Mouse (Mus musculus): Measurements from ENCODE around the gene Polr3b. TPM values are rescaled to one million over a fixed set of nuclear protein-coding genes. Genes with fewer than 3 reads are reported as not detected.

Gene Polr3b
- polyA plus RNA-seq, 1 experiment from 2014 or later: 10.8 TPM

GRCm38 (mm10) chr10:84585294-84585650 lies 36.8 kb upstream of the Polr3b start:
- Histone ChIP-seq H3K36me3 (no peaks in the 10 kb centered on the region), H3K27me3 (replicated peaks) (no peaks in the 10 kb centered on the region), H3K4me1 (no peaks in the 10 kb centered on the region), H3K27ac (no peak overlapping the region), H3K9me3 (no peaks in the 10 kb centered on the region), H3K4me2 (no peak overlapping the region), H3K9ac (no peak overlapping the region), H3K4me3 (replicated peaks) (no peak overlapping the region)
- no peak for ATAC-seq (ENCODE audit: insufficient read depth, low FRiP score, low read depth)
- WGBS: 57% methylated on average over 2 of the region's 2 CpGs

- Histone ChIP-seq H3K9me3 (no peaks in the 10 kb centered on the region), H3K4me3 (replicated peaks) (no peak overlapping the region), H3K9ac (no peak overlapping the region), H3K27me3 (replicated peaks) (no peaks in the 10 kb centered on the region), H3K27ac (no peak overlapping the region), H3K36me3 (no peaks in the 10 kb centered on the region), H3K4me1 (no peaks in the 10 kb centered on the region), H3K4me2 (no peak overlapping the region)
- ATAC-seq (ENCODE audit: insufficient read depth, low FRiP score, low read depth): no peak
- WGBS: 84% methylated on average over 14 of the region's 14 CpGs
Measured at GRCm38 (mm10) chr10:84590956-84591355, 31.1 kb upstream of the Polr3b start.

GRCm38 (mm10) chr10:84591640-84592148 lies 30.4 kb upstream of the Polr3b start:
- ATAC-seq (ENCODE audit: insufficient read depth, low FRiP score, low read depth): no peak
- H3K27ac ChIP-seq: no peak overlapping the region
- no peaks in the 10 kb centered on the region for H3K9me3 ChIP-seq
- H3K4me2 ChIP-seq: no peak overlapping the region
- no peak overlapping the region for H3K9ac ChIP-seq
- 83% methylated on average over 2 of the region's 2 CpGs for WGBS
- H3K27me3 ChIP-seq (replicated peaks): no peaks in the 10 kb centered on the region
- no peaks in the 10 kb centered on the region for H3K36me3 ChIP-seq
- H3K4me3 ChIP-seq (replicated peaks): no peak overlapping the region
- no peaks in the 10 kb centered on the region for H3K4me1 ChIP-seq

- Histone ChIP-seq H3K27me3 (replicated peaks) (no peaks in the 10 kb centered on the region), H3K27ac (no peak overlapping the region), H3K9me3 (no peaks in the 10 kb centered on the region), H3K9ac (no peak overlapping the region), H3K4me3 (replicated peaks) (no peak overlapping the region), H3K4me2 (no peak overlapping the region), H3K36me3 (no peaks in the 10 kb centered on the region), H3K4me1 (no peaks in the 10 kb centered on the region)
- ATAC-seq (ENCODE audit: insufficient read depth, low FRiP score, low read depth): no peak
- 51% methylated on average over 3 of the region's 3 CpGs for WGBS
Measured at GRCm38 (mm10) chr10:84592745-84593144, 29.3 kb upstream of the Polr3b start.

- H3K9ac ChIP-seq: no peak overlapping the region
- H3K4me1 ChIP-seq: no peaks in the 10 kb centered on the region
- no peak overlapping the region for H3K4me3 ChIP-seq (replicated peaks)
- no peak for ATAC-seq (ENCODE audit: insufficient read depth, low FRiP score, low read depth)
- no peaks in the 10 kb centered on the region for H3K9me3 ChIP-seq
- H3K27me3 ChIP-seq (replicated peaks): no peaks in the 10 kb centered on the region
- WGBS: 36% methylated on average over 3 of the region's 3 CpGs
- H3K36me3 ChIP-seq: no peaks in the 10 kb centered on the region
- H3K27ac ChIP-seq: no peak overlapping the region
- H3K4me2 ChIP-seq: no peak overlapping the region
Measured at GRCm38 (mm10) chr10:84597127-84597785, 24.8 kb upstream of the Polr3b start.

GRCm38 (mm10) chr10:84598172-84598571 lies 23.9 kb upstream of the Polr3b start:
- ATAC-seq (ENCODE audit: insufficient read depth, low FRiP score, low read depth): no peak
- H3K27me3 ChIP-seq (replicated peaks): no peaks in the 10 kb centered on the region
- H3K36me3 ChIP-seq: no peaks in the 10 kb centered on the region
- H3K9me3 ChIP-seq: no peaks in the 10 kb centered on the region
- H3K4me1 ChIP-seq: no peaks in the 10 kb centered on the region
- WGBS: 43% methylated on average over 1 of the region's 1 CpGs
- no peak overlapping the region for H3K9ac ChIP-seq
- H3K4me2 ChIP-seq: no peak overlapping the region
- no peak overlapping the region for H3K4me3 ChIP-seq (replicated peaks)
- no peak overlapping the region for H3K27ac ChIP-seq

- Histone ChIP-seq H3K4me3 (replicated peaks) (no peak overlapping the region), H3K27me3 (replicated peaks) (no peaks in the 10 kb centered on the region), H3K9ac (no peak overlapping the region), H3K4me2 (no peak overlapping the region), H3K27ac (no peak overlapping the region), H3K9me3 (no peaks in the 10 kb centered on the region), H3K4me1 (no peaks in the 10 kb centered on the region), H3K36me3 (no peaks in the 10 kb centered on the region)
- ATAC-seq (ENCODE audit: insufficient read depth, low FRiP score, low read depth): no peak
- WGBS: 77% methylated on average over 6 of the region's 6 CpGs
Measured at GRCm38 (mm10) chr10:84600136-84600535, 22.0 kb upstream of the Polr3b start.

GRCm38 (mm10) chr10:84604335-84604734 lies 17.8 kb upstream of the Polr3b start:
- Histone ChIP-seq H3K36me3 (0 out of 2 replicates have a peak, but pooled peaks cover 3% of the 10 kb centered on the region), H3K27ac (no peak overlapping the region), H3K4me1 (no peaks in the 10 kb centered on the region), H3K4me2 (no peak overlapping the region), H3K9ac (no peak overlapping the region), H3K27me3 (replicated peaks) (no peaks in the 10 kb centered on the region), H3K9me3 (no peaks in the 10 kb centered on the region), H3K4me3 (replicated peaks) (no peak overlapping the region)
- ATAC-seq (ENCODE audit: insufficient read depth, low FRiP score, low read depth): no peak
- 71% methylated on average over 1 of the region's 1 CpGs for WGBS

GRCm38 (mm10) chr10:84608361-84608760 lies 13.7 kb upstream of the Polr3b start:
- no peaks in the 10 kb centered on the region for H3K27me3 ChIP-seq (replicated peaks)
- H3K36me3 ChIP-seq: 0 out of 2 replicates have a peak, but pooled peaks cover 3% of the 10 kb centered on the region
- no peaks in the 10 kb centered on the region for H3K9me3 ChIP-seq
- no peak overlapping the region for H3K9ac ChIP-seq
- no peak overlapping the region for H3K4me3 ChIP-seq (replicated peaks)
- no peak overlapping the region for H3K27ac ChIP-seq
- WGBS: 78% methylated on average over 3 of the region's 3 CpGs
- H3K4me1 ChIP-seq: no peaks in the 10 kb centered on the region
- H3K4me2 ChIP-seq: no peak overlapping the region
- no peak for ATAC-seq (ENCODE audit: insufficient read depth, low FRiP score, low read depth)

- Histone ChIP-seq H3K4me3 (replicated peaks) (no peak overlapping the region), H3K4me2 (no peak overlapping the region), H3K9ac (no peak overlapping the region), H3K9me3 (no peaks in the 10 kb centered on the region), H3K27ac (no peak overlapping the region), H3K4me1 (no peaks in the 10 kb centered on the region), H3K36me3 (0 out of 2 replicates have a peak, but pooled peaks cover 3% of the 10 kb centered on the region), H3K27me3 (replicated peaks) (no peaks in the 10 kb centered on the region)
- whole genome bisulfite sequencing: 62% methylated on average over 4 of the region's 4 CpGs
- ATAC-seq (ENCODE audit: insufficient read depth, low FRiP score, low read depth): no peak
Measured at GRCm38 (mm10) chr10:84610324-84610723, 11.8 kb upstream of the Polr3b start.

GRCm38 (mm10) chr10:84610783-84611182 lies 11.3 kb upstream of the Polr3b start:
- ATAC-seq (ENCODE audit: insufficient read depth, low FRiP score, low read depth): no peak
- WGBS: 78% methylated on average over 3 of the region's 3 CpGs
- H3K27ac ChIP-seq: no peak overlapping the region

GRCm38 (mm10) chr10:84611664-84612063 lies 10.4 kb upstream of the Polr3b start:
- Histone ChIP-seq H3K27me3 (replicated peaks) (no peaks in the 10 kb centered on the region), H3K4me2 (no peak overlapping the region), H3K9ac (no peak overlapping the region), H3K4me1 (no peaks in the 10 kb centered on the region), H3K9me3 (no peaks in the 10 kb centered on the region), H3K4me3 (replicated peaks) (no peak overlapping the region), H3K27ac (no peak overlapping the region), H3K36me3 (no peaks in the 10 kb centered on the region)
- 44% methylated on average over 3 of the region's 3 CpGs for WGBS
- no peak for ATAC-seq (ENCODE audit: insufficient read depth, low FRiP score, low read depth)

More at GRCm38 (mm10) chr10:84610783-84611182, 11.3 kb upstream of the Polr3b start:
- Histone ChIP-seq H3K27me3 (replicated peaks) (no peaks in the 10 kb centered on the region), H3K36me3 (0 out of 2 replicates have a peak, but pooled peaks cover 3% of the 10 kb centered on the region), H3K4me1 (no peaks in the 10 kb centered on the region), H3K9me3 (no peaks in the 10 kb centered on the region), H3K4me3 (replicated peaks) (no peak overlapping the region), H3K4me2 (no peak overlapping the region), H3K9ac (no peak overlapping the region)
